Mouse (Mus musculus) cerebellum, adult 2 months (tissue): ENCODE results near the gene Lgals9.

ENCODE experiments used
- CTCF ChIP-seq: fragments of 200-500 bp; IDR thresholded peaks from 2 replicates; pipeline ENCODE4 v1.5.1; 2011; ENCODE audit warnings: low read depth, mild to moderate bottlenecking, control low read depth, low read length, moderate library complexity, borderline replicate concordance; ENCODE audit not compliant: insufficient read depth
- POLR2A ChIP-seq: fragments of 200-500 bp; IDR thresholded peaks from 2 replicates; pipeline ENCODE4 v1.6.1; 2011; ENCODE audit warnings: low read length, control low read depth, borderline replicate concordance; ENCODE audit not compliant: insufficient read depth

DNA sequence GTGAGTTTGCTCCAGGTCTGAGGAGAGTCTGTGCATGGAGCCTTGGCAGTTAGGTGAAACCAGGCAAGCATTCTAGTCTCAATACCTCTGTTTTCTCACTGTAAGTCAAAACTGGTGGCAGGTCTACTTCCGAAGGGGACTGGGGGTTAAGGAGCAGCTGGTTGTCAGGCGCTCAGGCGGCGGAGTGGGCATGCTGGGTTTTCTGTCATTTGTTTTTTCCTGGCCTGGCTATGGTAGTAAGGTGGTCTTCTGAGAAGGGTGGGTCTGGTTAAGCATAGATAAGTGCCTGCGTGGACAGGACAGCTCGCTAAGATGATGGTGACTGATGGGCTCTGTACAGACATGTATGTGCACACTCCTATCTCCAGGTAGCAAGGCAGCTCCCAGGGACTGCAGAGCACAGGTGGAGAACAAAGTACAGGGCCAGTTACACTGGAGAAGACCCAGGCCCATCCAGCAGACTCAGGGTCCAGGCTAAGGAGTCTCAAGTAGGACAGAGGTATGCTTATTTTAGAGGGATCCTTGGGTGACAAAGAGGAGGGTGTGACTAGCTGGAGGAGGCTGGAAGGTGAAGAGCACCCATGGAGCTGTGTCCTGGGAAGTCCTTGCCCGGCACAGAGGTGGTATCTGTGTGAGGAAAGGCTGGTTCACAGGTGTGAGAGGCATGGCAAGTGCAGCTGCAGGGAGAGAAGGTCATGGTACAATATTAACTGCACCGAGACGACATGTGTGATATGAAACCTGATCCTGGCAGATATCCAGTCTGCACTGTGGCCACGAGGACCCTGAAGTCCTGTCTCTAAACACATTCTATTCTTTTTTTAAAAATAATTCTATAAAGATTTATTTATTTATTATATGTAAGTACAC, 19.3 kb upstream of the Lgals9 start:
- TF ChIP-seq CTCF = no peak
- TF ChIP-seq POLR2A = no peak
